In the genomic region with DNA sequence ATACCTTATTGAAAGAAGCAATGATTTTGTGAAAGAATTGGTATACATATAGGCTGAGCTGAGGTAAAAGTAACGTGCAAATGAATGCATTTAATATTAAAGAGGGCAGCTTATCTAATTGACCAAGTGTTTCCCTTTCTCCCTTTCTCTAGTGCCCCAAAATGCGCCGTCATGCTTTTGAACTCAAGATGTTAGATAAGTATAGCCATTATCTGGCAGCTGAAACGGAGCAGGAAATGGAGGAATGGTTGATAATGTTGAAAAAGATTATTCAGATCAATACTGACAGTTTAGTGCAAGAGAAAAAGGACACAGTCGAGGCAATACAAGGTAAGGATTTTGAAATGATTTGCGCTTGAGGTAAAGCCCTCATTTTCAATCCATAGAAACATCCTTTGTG, we compare ENCODE assay signal across 18 mouse cellular contexts.
DNase-seq lines count a peak whose midpoint lies in the region; TF ChIP-seq lines count a peak whose summit lies in the region.
"Had no signal": no experiment of that assay in that cellular context is flagged by ENCODE, and none has a peak within 500 bp of the region (broad histone marks: within the 10 kb centered on the region; RNA-seq: fewer than 3 reads in every experiment).

No protein-coding gene starts in this region.

- 90% methylated on average over 6 of the region's 6 CpGs for WGBS in kidney, adult 2 months

- no peaks in the 10 kb centered on the region for H3K27me3 ChIP-seq in MEL (ENCODE audit: control insufficient read depth in 1 of 2, insufficient read depth in 2 of 2, low read length in 2 of 2)
- H3K27me3 ChIP-seq in kidney, adult 2 months (replicated peaks; ENCODE audit: control insufficient read depth, insufficient read depth, low read length): no peaks in the 10 kb centered on the region
- H3K27me3 ChIP-seq: CH12.LX had no signal

- TF ChIP-seq CTCF in MEL (IDR thresholded peaks at IDR 0.05 in 2 of 3, conservative IDR thresholded peaks at IDR 0.05 in 1 of 3; ENCODE audit: control insufficient read depth in 1 of 3, insufficient read depth in 1 of 3, low read depth in 2 of 3, low read length in 3 of 3, poor library complexity in 1 of 3, severe bottlenecking in 1 of 3): no peak
- no peak for TF ChIP-seq CTCF in kidney, adult 2 months (conservative IDR thresholded peaks at IDR 0.05; ENCODE audit: insufficient read depth, insufficient read length, low read depth, low read length)

- peak; percentile 75 to 88 for TF ChIP-seq EP300 in MEL (IDR thresholded peaks at IDR 0.05; ENCODE audit: low read depth in 1 of 2, low read length in 2 of 2)

- H3K27ac ChIP-seq in MEL (ENCODE audit: control insufficient read depth, low read depth, low read length): peak overlapping the region; percentile 62
- no peak overlapping the region for H3K27ac ChIP-seq in kidney, adult 2 months (ENCODE audit: insufficient read depth, low read depth, low read length)

- intact Hi-C loops in left cerebral cortex, postnatal 14 days (cut with DNase I): no loop called here

- H3K4me1 ChIP-seq in MEL (ENCODE audit: control insufficient read depth in 1 of 2, insufficient read depth in 2 of 2, low read length in 2 of 2): peaks cover 7 to 9% of the 10 kb centered on the region in 2 experiments; a peak in 3 of 4 replicates
- H3K4me1 ChIP-seq in kidney, adult 2 months (ENCODE audit: control insufficient read depth, insufficient read depth, low read length): no peaks in the 10 kb centered on the region

- no peaks in the 10 kb centered on the region for H3K9me3 ChIP-seq in MEL (replicated peaks; ENCODE audit: insufficient read depth, low read length)
- H3K9me3 ChIP-seq: G1E had no signal

- peak; percentile 45 for DNase-seq in MEL (ENCODE audit: low read depth, low spot score)
- peak; percentile 0 for DNase-seq in c-Kit-positive CD71-positive TER-119-positive erythroid progenitor cells, embryonic 14.5 days (ENCODE audit: low spot score)
- DNase-seq in left cerebral cortex, postnatal 14 days (ENCODE audit: low spot score in 2 of 2): no peak
- DNase-seq in kidney, adult 2 months: no peak
- DNase-seq: adrenal gland, adult 2 months; adrenal gland, adult 8-10 months; adrenal gland, postnatal 10 days; adrenal gland, postnatal 14 days; adrenal gland, postnatal 25 days; adrenal gland, postnatal 36 days; B cell, adult 2 months; cerebellum, adult 11 months; cerebellum, adult 11-12 months; cerebellum, adult 18-20 months; cerebellum, adult 2 months; cerebellum, adult 8-10 months had no signal

- no peak for TF ChIP-seq RAD21 in MEL (IDR thresholded peaks at IDR 0.05; ENCODE audit: low read depth, low read length)

- H3K36me3 ChIP-seq in MEL (ENCODE audit: control insufficient read depth in 1 of 2, insufficient read depth in 2 of 2, low read length in 2 of 2): peaks cover 0 to 19% of the 10 kb centered on the region in 2 experiments; a peak in 2 of 4 replicates
- no peaks in the 10 kb centered on the region for H3K36me3 ChIP-seq in kidney, adult 2 months (ENCODE audit: control insufficient read depth, insufficient read depth, low read length)
- H3K36me3 ChIP-seq: G1E had no signal

- no peak for TF ChIP-seq POLR2A in MEL (IDR thresholded peaks at IDR 0.05; ENCODE audit: control insufficient read depth in 1 of 2, insufficient read depth in 1 of 2, low read depth in 1 of 2, low read length in 2 of 2, poor library complexity in 1 of 2)
- no peak for TF ChIP-seq POLR2A in kidney, adult 2 months (IDR thresholded peaks at IDR 0.05; ENCODE audit: low read depth, low read length)

- H3K9ac ChIP-seq in MEL (ENCODE audit: control insufficient read depth, low read depth, low read length, poor library complexity, severe bottlenecking): no peak overlapping the region

- no peaks in the 10 kb centered on the region for H3K79me2 ChIP-seq in MEL (ENCODE audit: control insufficient read depth, insufficient read depth, low read length, poor library complexity)

- peak overlapping the region in 1 of 2 experiments; percentile 5; a peak in 1 of 4 replicates for H3K4me3 ChIP-seq in MEL (ENCODE audit: control insufficient read depth in 1 of 2, insufficient read depth in 1 of 2, low read depth in 2 of 2, low read length in 2 of 2)
- H3K4me3 ChIP-seq in kidney, adult 2 months (ENCODE audit: insufficient read depth, low read depth, low read length): no peak overlapping the region

TF ChIP-seq in MEL, 35 proteins besides CTCF, POLR2A, EP300 and RAD21:
- TF ChIP-seq ETS1 (IDR thresholded peaks at IDR 0.05; ENCODE audit: low read depth, low read length) (peak; percentile 77), UBTF (IDR thresholded peaks at IDR 0.05; ENCODE audit: borderline replicate concordance, insufficient read depth, low read depth, low read length) (no peak), MYC (IDR thresholded peaks at IDR 0.05; ENCODE audit: low read depth, low read length) (no peak), POLR2AphosphoS2 (IDR thresholded peaks at IDR 0.05; ENCODE audit: low read length) (no peak), MYB (IDR thresholded peaks at IDR 0.05; ENCODE audit: low read depth, low read length) (0 out of 2 replicates have a peak, but pooled peaks have one; percentile 42), GATA1 (IDR thresholded peaks at IDR 0.05; ENCODE audit: low read depth, low read length) (peak; percentile 81), TAL1 (IDR thresholded peaks at IDR 0.05; ENCODE audit: low read length) (peak; percentile 12; the same call in 1 of the 2 replicates), ZC3H11A (IDR thresholded peaks at IDR 0.05; ENCODE audit: low read depth, low read length) (no peak), RCOR1 (IDR thresholded peaks at IDR 0.05; ENCODE audit: low read depth, low read length) (peak; percentile 67), E2F4 (IDR thresholded peaks at IDR 0.05; ENCODE audit: borderline replicate concordance, low read depth, low read length) (no peak), USF2 (IDR thresholded peaks at IDR 0.05; ENCODE audit: borderline replicate concordance in 1 of 2, insufficient read depth in 1 of 2, low read depth in 1 of 2, low read length in 2 of 2) (no peak), GABPA (IDR thresholded peaks at IDR 0.05; ENCODE audit: low read depth, low read length) (no peak), MEF2A (IDR thresholded peaks at IDR 0.05; ENCODE audit: extremely low read depth, insufficient replicate concordance, low read depth, low read length, poor library complexity, severe bottlenecking) (no peak), BHLHE40 (IDR thresholded peaks at IDR 0.05; ENCODE audit: borderline replicate concordance, low read depth, low read length) (peak; percentile 24; the same call in 1 of the 2 replicates), MXI1 (IDR thresholded peaks at IDR 0.05; ENCODE audit: low read depth, low read length) (0 out of 2 replicates have a peak, but pooled peaks have one; percentile 32), SIN3A (IDR thresholded peaks at IDR 0.05; ENCODE audit: low read length) (peak; percentile 49), JUND (IDR thresholded peaks at IDR 0.05; ENCODE audit: low read depth, low read length) (no peak), ZNF384 (IDR thresholded peaks at IDR 0.05; ENCODE audit: low read depth, low read length) (0 out of 2 replicates have a peak, but pooled peaks have one; percentile 14), TCF12 (IDR thresholded peaks at IDR 0.05; ENCODE audit: low read depth, low read length) (peak; percentile 84), MAFK (IDR thresholded peaks at IDR 0.05; ENCODE audit: borderline replicate concordance, low read depth, low read length) (0 out of 2 replicates have a peak, but pooled peaks have one; percentile 16), KAT2A (conservative IDR thresholded peaks at IDR 0.05; ENCODE audit: low read depth, low read length) (no peak), POLR2AphosphoS5 (IDR thresholded peaks at IDR 0.05; ENCODE audit: borderline replicate concordance, low read depth, low read length) (no peak), NRF1 (IDR thresholded peaks at IDR 0.05; ENCODE audit: insufficient read depth, low read depth, low read length, poor library complexity, severe bottlenecking) (no peak), CHD1 (IDR thresholded peaks at IDR 0.05; ENCODE audit: low read depth, low read length) (no peak), USF1 (IDR thresholded peaks at IDR 0.05; ENCODE audit: low read depth, low read length) (no peak), ZMIZ1 (IDR thresholded peaks at IDR 0.05; ENCODE audit: low read depth, low read length) (no peak), ZKSCAN1 (IDR thresholded peaks at IDR 0.05; ENCODE audit: low read depth, low read length) (no peak), ELF1 (IDR thresholded peaks at IDR 0.05; ENCODE audit: low read depth, low read length) (no peak)

Comparison
In these comparisons a context has a peak if more than half of its experiments do, and no peak if none do; other contexts are left out.
1. DNase-seq: peak in MEL (single experiment) and c-Kit-positive CD71-positive TER-119-positive erythroid progenitor cells, embryonic 14.5 days (single experiment); none in left cerebral cortex, postnatal 14 days (0 of 2) and kidney, adult 2 months (single experiment).